Mouse (Mus musculus) neutrophil, adult 83 days (primary cell): ENCODE data around the gene Gpr37. TPM values are rescaled to one million over a fixed set of nuclear protein-coding genes. Genes with fewer than 3 reads are reported as not detected.

Source experiments
- total RNA-seq, 2 experiments: library from RNA; stranded (reverse); gene quantifications; one replicate each; pipeline ENCODE4 v1.2.4; 2023

Gpr37 gene
- not detected for total RNA-seq

GRCm38 (mm10) chr6:25690629-25691028 lies at the start of gene Gpr37:
Gene Gpr37 (minus strand): TSS chr6:25690729.

Other genes with a start within 250 kb of the Gpr37 start
- gene Pot1a, start 118.5 kb upstream of the Gpr37 start, total RNA-seq = 10 to 100 TPM; 18.4 to 19.8 TPM